Mouse (Mus musculus) olfactory bulb, adult 2 months (tissue): Measurements from ENCODE around the gene Pnma1.

ENCODE experiments used
- CTCF ChIP-seq: fragments of 200-500 bp; IDR thresholded peaks from 2 replicates; pipeline ENCODE4 v1.5.1; 2012; ENCODE audit warnings: low read depth, mild to moderate bottlenecking, low read length, moderate library complexity; ENCODE audit not compliant: insufficient read depth
- POLR2A ChIP-seq: fragments of 200-500 bp; IDR thresholded peaks from 2 replicates; pipeline ENCODE4 v1.6.1; 2012; ENCODE audit warnings: mild to moderate bottlenecking, low read depth, low read length, moderate library complexity; ENCODE audit not compliant: insufficient read depth

DNA sequence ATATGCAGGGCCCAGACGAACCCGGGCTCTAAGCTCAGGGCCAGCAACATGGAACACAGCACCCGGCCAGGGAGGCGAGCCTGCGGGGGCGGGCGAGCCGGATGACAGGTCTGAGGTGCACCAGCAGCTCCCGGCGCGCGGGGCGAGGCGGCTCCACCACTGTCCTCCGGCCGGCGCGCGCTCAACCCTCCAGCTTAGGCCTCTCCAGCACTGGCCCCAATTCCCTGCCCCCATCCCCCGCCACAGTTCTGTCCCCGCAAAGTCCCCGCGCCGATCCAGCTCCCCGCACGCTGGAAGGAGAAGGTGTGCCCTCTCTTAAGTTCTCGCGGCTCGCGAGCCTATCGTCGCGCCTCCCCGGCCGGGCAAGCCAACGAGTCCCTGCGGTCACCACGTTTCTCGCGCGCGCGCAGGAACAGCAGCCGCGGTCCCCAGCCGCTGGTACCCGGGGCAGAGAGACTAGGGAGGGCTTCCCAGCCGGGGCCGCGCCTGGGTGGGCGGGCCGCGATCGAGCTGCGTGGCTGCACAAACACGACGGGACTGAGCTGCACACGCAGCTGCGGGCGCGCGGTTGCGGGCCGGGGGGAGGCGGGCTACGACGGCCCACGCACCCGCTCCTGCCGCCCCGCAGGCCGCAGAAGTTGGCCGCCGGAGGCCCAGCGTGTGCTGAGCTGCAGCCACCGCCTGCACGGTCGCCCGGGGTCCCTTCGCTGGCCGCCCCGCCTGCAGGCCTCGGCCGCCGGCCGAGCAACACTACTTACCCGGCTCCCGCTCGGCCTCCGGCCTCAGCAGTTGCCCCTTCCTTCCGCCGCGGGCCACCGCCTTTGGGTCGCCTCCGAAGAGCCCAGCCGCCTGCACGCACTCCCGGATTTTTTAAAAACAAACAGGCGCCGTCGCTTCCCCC is 44.7 kb upstream of the Pnma1 start:
- TF ChIP-seq CTCF (no peak), POLR2A (no peak; the same call in 1 of the 2 replicates)
